Mouse (Mus musculus) retina, postnatal 7 days (tissue): ENCODE results near the gene Csrp2.

Experiments
- DNase-seq: peaks from one replicate; pipeline ENCODE4 v3.0.0-alpha.2; 2012; ENCODE audit warnings: low read depth, low spot score

The Csrp2 gene

GRCm38 (mm10) chr10:110919531-110920343, at the start of gene Csrp2:
Gene Csrp2, plus strand, starts transcription at chr10:110919789.
- DNase-seq = peak; percentile 82

GRCm38 (mm10) chr10:110874853-110875252, 44.7 kb upstream of the Csrp2 start:
- no peak for DNase-seq

GRCm38 (mm10) chr10:110876956-110877355, 42.6 kb upstream of the Csrp2 start:
- no peak for DNase-seq

DNA sequence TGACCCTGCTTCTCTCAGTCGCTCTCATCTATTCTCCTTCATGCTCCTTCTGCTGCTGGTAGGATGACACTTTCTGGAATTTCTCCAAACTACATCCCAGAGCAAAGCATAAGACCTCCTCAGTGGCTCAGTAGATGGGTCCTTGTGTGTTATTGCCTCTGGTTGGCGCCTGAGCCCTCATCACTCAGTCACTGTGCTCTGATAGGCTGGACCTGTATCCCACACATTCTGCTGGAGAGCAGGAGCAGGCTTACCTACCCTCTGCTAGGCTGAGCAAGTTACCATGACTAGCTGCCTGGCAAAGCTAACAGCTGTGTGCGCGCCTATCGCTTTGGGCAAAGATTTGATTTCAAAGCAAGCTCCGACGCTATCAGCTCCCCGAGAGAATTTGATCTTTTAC, 41.7 kb upstream of the Csrp2 start:
- no peak for DNase-seq

- no peak for DNase-seq
These were observed 40.9 kb upstream of the Csrp2 start for GRCm38 (mm10) chr10:110878641-110879040.

DNA sequence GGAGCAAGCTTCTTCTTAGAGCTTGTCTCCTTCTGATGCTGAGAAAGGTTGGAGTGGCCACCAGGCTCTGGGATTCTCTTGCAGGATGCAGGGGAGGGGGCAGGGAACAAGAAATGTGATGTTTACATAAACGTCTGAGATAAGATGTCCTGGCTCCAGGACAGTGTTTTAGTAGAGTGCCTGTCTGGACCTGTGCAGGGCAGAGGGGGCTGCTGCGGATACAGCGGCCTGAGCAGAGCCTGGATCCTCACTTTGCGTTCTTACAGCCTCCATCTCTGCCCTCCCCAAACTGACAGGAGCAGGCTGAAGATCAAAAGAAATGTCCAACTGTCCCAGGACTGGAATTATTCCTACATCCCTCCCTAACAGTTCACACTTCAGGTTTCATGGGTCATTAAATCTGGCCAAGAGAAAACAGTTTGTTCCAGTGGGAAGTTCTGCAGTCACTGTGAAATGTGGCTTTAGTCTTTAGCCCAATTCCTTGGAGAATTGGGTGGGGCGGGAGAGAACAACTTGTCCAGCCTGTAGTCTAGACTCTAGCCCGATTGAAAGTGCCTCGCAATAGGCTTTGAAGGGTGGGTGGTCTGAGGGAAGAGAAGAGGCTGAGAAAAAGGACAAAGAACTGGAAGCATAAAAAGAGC, 40.0 kb upstream of the Csrp2 start:
- no peak for DNase-seq

DNA sequence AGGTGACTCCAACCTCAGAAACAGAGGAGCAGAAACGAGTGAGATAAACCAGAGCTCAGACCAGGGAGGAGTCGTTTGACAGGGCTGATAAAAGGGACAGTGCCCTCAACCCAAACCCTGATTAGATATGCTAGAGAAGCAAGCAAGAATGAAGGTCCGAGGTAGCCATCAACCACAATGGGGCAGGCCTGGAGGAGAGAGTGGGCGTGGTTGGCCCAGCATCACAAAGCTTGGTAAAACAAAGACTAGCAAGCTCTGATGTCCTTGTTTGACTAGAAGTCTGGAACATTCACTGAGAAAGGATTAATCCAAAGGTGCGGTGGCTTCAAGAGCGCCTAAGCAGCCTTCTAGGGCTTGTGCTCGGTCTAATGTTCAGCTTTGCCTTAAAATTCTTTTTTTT, 38.2 kb upstream of the Csrp2 start:
- DNase-seq = no peak

DNA sequence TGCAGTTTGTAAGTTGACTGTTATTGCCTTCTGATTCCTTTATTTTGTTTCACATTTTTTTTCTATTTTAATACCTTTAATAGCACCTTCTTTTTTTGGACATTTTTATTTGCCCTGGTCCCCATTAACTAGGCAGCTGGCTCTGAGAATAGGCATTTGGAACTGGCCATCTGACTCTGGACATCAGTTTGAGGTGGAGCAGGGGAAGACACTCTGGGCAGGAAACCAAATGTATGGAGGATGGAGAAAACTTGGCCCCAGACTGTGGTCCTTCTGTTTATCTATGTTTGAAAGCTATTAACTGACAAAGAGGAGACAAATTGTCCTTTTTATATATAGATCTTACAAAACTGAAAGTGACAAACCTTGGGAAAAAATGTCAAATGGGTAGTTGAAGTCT, 36.9 kb upstream of the Csrp2 start:
- DNase-seq = no peak

GRCm38 (mm10) chr10:110890656-110891272, 28.8 kb upstream of the Csrp2 start:
- DNase-seq = no peak

- no peak for DNase-seq
These were observed 19.7 kb upstream of the Csrp2 start for GRCm38 (mm10) chr10:110899744-110900501.

DNA sequence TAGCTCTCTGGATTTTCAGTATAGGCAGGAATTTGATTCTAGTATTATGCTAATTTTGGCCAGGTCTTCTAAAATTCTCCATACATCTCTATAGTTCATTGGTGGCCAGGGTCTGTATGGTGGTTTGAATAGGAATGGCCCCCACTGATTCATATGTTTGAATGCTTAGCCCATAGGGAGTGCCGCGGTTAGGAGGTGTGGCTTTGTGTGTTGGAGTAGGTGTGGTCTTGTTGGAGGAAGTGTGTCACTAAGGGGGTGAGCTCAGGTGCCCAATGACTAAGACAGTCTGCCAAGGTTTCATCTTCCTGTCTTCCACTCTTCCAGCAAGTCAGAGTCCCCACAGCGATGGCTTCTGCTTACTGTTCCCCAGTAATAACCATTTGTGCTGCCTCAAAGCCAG, 15.7 kb upstream of the Csrp2 start:
- DNase-seq = no peak

DNA sequence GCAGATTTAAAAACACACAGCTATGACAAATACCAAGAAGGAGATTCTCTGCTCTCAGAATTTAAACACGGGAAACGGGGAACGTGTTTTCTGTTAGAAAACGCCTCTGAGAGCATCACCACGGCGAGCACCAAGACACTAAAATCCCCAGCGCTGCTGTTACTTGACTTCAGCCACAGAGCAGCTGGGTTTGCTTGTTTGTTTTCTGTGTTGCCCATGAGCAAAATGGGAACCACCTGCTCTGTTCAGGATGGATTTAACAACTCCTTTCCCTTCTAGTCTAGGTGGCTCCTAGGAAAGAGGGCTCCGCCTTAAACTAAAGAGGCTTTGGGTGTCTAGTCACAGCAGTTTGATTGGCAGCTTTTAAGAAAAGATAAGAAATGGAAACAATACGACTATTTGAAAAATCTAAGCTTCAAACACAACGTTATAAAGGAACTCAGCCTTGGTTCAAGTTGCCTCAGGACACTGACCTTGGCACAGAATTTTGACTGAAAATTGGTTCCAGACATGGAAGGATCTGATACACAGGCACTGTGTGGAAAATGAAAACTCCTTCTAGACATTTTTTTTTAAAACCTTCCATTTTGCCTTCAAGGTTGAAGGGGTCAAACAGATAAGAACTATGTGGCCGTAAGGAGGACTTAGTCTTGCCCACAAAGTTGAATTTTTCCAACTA, 2.8 kb upstream of the Csrp2 start:
- no peak for DNase-seq

- no peak for DNase-seq
These were observed 2.1 kb upstream of the Csrp2 start for GRCm38 (mm10) chr10:110917521-110917920.

DNA sequence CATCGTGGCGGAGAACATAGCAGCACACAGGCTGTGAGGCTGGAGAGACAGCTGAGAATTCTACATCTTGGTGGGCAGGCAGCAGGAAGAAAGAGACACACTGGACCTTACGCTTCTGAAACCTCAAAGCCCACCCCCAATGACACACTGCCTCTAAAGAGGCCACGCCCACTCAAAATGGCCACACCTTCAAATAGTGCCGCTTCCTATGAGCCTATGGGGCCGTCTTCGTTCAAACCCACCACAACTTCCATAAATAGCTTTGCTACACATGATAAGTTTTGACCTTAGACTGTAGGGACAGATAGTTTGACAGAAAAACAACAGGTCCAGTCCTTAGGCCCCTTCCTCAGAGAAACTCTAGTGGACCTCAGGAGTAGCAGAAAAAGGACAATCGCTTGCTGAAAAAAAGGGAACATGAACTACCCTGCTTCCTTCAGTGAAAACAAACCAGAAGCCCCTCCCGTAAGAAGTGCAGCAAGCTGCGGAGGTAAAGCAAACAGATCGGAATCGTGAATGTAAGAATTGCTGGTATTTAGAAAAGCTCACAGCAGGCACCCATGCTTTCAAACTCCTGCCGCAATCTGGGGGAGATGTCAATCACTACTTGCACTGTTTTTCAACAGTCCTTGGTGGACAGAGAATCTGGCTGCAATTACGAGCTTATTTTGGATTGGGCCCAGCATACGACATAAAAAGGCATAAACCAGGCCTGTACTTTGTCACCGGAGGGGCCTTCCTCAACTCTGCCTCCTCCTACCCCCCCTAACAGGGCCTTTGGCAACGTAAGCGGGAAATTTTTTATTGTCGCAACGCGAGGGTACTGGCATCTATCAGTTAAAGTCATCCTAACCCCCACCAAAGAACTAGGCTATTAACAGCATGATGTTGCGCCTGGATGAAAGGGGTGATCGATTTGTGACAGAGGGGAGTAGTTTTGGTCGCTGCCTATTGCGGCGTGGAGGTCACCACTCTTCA, 886 bp upstream of the Csrp2 start:
- DNase-seq = no peak

DNA sequence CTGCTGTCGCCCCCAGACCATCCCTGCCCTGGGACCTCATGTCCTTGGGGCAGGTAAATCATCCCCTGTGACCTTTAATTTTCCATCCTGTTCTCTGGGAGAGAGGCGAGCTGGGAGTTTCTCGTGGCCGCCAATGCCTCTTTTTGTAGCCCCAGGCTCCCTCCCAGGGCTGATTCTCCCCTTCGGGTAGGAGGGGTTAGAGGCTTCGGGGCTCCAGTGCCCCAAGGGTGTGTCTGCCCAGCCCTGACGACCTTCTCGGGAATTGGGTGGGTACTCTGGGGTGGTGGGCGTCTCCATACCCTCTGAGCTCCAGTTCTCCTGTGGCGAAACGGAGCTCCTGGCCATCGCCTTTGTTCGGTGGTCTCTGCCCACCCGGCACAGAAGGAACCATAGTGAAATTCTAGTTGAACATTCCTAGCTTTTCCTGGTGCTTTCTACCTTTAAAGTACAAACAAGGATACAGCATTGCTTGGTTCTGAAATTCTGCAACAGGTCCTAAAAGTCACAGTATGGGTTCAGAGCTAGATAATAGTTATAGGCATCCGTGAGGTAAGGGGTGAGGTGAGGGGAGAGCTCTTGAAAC, 870 bp downstream of the Csrp2 start:
- no peak for DNase-seq

DNA sequence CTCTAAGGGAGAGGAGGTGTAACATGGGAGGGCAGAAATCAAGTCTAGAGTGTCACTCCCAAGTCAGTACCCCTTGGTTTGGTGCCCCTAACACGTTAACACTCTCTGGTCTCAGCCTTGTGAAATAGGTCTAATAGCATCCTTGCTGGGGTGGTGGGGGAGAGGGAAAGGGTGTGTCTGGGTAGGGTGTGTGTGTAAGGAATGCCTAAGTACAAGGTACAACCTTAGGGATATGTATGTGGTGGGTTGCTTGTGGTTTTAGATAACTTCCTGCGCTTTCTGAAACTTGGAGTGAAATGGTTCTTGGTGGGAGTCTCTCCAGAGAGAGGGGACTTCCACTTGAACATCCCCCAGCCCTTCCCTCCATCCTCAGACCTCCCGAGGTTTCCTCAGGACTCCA, 2.3 kb downstream of the Csrp2 start:
- DNase-seq = no peak

GRCm38 (mm10) chr10:110922612-110923011, 3.0 kb downstream of the Csrp2 start:
- no peak for DNase-seq

DNA sequence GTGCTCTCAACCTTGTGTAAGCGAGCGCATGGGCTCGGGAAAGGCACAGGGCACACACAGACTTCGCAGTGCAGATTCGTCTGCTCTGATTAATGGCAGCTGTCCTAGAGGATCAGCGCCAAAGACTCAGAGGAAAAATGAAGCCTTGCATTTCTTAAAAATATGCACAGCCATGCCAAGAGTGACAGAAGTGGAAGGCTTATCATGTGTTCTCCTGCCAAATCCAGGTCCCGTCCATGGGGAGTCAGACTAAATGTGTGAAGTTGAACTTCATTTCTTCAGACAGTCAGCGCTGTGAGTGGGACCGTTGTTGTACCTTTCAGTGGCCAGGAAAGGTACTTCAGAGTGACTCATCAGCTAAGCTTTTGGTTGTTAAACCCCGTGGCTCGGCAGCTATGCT, 7.9 kb downstream of the Csrp2 start:
- no peak for DNase-seq

- DNase-seq = no peak
These were observed 10.2 kb downstream of the Csrp2 start for GRCm38 (mm10) chr10:110929756-110930155.
